Mouse (Mus musculus) ovary, postnatal 36 days (tissue): ENCODE measurements around the gene Uts2b.
"Not testable (repeated sequence)": the region's sequence is repeated elsewhere in the genome, so short reads cannot be mapped to it uniquely, and the experiment has no call there.

Source experiments
- DNase-seq: peaks from one replicate; pipeline ENCODE4 v3.0.0; 2022; ENCODE audit warnings: low spot score, mixed read lengths

The Uts2b gene

GRCm38 (mm10) chr16:27375318-27375717 lies 5.3 kb upstream of the Uts2b start:
- DNase-seq: no peak

- DNase-seq: no peak
Observed at GRCm38 (mm10) chr16:27374139-27374538, 4.1 kb upstream of the Uts2b start.

GRCm38 (mm10) chr16:27370700-27371099 lies 661 bp upstream of the Uts2b start:
- no peak for DNase-seq

GRCm38 (mm10) chr16:27360059-27360458 lies 10.0 kb downstream of the Uts2b start:
- DNase-seq: no peak

GRCm38 (mm10) chr16:27354464-27354863 lies 15.6 kb downstream of the Uts2b start:
- no peak for DNase-seq

GRCm38 (mm10) chr16:27349878-27350532 lies 20.0 kb downstream of the Uts2b start:
- no peak for DNase-seq

GRCm38 (mm10) chr16:27349235-27349634 lies 20.8 kb downstream of the Uts2b start:
- no peak for DNase-seq

- no peak for DNase-seq
Observed at GRCm38 (mm10) chr16:27348359-27348758, 21.7 kb downstream of the Uts2b start.

- no peak for DNase-seq
Observed at GRCm38 (mm10) chr16:27347521-27347920, 22.5 kb downstream of the Uts2b start.

- DNase-seq: no peak
Observed at GRCm38 (mm10) chr16:27326463-27326862, 43.6 kb downstream of the Uts2b start.

- DNase-seq: no peak
Observed at GRCm38 (mm10) chr16:27322047-27322446, 48.0 kb downstream of the Uts2b start.

- DNase-seq: no peak
Observed at GRCm38 (mm10) chr16:27319099-27319498, 50.9 kb downstream of the Uts2b start.

- DNase-seq: not testable (repeated sequence)
Observed at GRCm38 (mm10) chr16:27307189-27307588, 62.9 kb downstream of the Uts2b start, which contains the start of gene Ostn. Gene Ostn (plus strand): TSS chr16:27307489.
